Mouse (Mus musculus): ENCODE measurements around the gene Gpr18. TPM values are rescaled to one million over a fixed set of nuclear protein-coding genes. Genes with fewer than 3 reads are reported as not detected.

Gpr18 gene
- polyA plus RNA-seq (2014; fragmentation: Nextera tagmentation; extraction: Ambion mirVana) = 0.20 and 0.42 TPM in 2 replicates

DNA sequence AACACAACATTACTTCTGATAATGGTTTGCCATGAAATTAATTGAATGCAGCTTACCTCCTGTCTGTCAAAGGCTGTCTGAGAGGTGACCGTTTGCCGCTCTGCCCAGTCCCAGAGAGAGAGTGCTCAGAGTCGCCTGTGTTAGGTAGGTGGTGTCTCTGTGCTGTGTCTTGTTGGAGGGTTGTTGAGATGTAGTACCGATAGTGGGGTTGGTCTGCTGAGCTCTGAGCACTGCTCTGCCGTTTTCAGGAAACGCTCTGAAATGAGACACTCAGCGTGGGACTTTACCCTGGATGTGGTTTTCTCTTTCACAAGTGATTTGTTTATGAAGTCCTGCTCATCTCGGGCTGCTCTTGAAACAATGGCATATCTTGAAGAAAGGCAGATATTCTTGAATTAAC lies at the start of gene Gpr18:
Gene Gpr18, minus strand, starts transcription at position 161 of the 400 bp plus-strand sequence.
- H3K9me3 ChIP-seq (replicated peaks; ENCODE audit: control insufficient read depth, low read length) = no peaks in the 10 kb centered on the region
- 70% methylated on average over 8 of the region's 8 CpGs for WGBS (ENCODE audit: insufficient replicate concordance)
- peaks cover 7% of the 10 kb centered on the region for H3K4me1 ChIP-seq (ENCODE audit: control insufficient read depth, insufficient read depth, low read length)
- no peaks in the 10 kb centered on the region for H3K27me3 ChIP-seq (ENCODE audit: control insufficient read depth, insufficient read depth, low read length)
- no peak within 1 kb of the TSS for H3K4me2 ChIP-seq
- H3K9ac ChIP-seq (ENCODE audit: low read depth, low read length) = no peak within 1 kb of the TSS
- ATAC-seq (replicated peaks; ENCODE audit: insufficient number of reproducible peaks, low FRiP score, low TSS enrichment) = no peak
- peaks cover 7% of the 10 kb centered on the region; the same call in 1 of the 2 replicates for H3K36me3 ChIP-seq (ENCODE audit: control insufficient read depth, insufficient read depth, low read length)
- H3K4me3 ChIP-seq (ENCODE audit: low read depth, low read length) = no peak within 1 kb of the TSS
- H3K27ac ChIP-seq (ENCODE audit: low read depth, low read length) = no peak within 1 kb of the TSS

- Histone ChIP-seq H3K36me3 (ENCODE audit: control insufficient read depth, insufficient read depth, low read length) (no peaks in the 10 kb centered on the region), H3K27ac (ENCODE audit: low read depth, low read length) (0 out of 2 replicates have a peak within 1 kb of the TSS, but pooled peaks have one; percentile 12), H3K4me2 (peak within 1 kb of the TSS; percentile 17), H3K4me3 (ENCODE audit: low read depth, low read length) (no peak within 1 kb of the TSS), H3K4me1 (ENCODE audit: control insufficient read depth, insufficient read depth, low read length) (peaks cover 29% of the 10 kb centered on the region), H3K9ac (ENCODE audit: low read depth, low read length) (no peak within 1 kb of the TSS), H3K9me3 (replicated peaks; ENCODE audit: control insufficient read depth, low read length) (no peaks in the 10 kb centered on the region), H3K27me3 (ENCODE audit: control insufficient read depth, insufficient read depth, low read length) (no peaks in the 10 kb centered on the region)
- ATAC-seq (replicated peaks; ENCODE audit: insufficient number of reproducible peaks, low FRiP score, low TSS enrichment) = no peak
- 16% methylated on average over 6 of the region's 6 CpGs for WGBS (ENCODE audit: insufficient replicate concordance)
These were observed 49.4 kb upstream of the Gpr18 start, which contains the start of gene Gpr183 for GRCm38 (mm10) chr14:121964990-121965389. Gpr183 (minus strand) TSS chr14:121965195.

- Histone ChIP-seq H3K9me3 (replicated peaks; ENCODE audit: control insufficient read depth, low read length) (no peaks in the 10 kb centered on the region), H3K4me3 (ENCODE audit: low read depth, low read length) (no peak overlapping the region), H3K27ac (ENCODE audit: low read depth, low read length) (0 out of 2 replicates have a peak overlapping the region, but pooled peaks have one; percentile 12), H3K27me3 (ENCODE audit: control insufficient read depth, insufficient read depth, low read length) (no peaks in the 10 kb centered on the region), H3K36me3 (ENCODE audit: control insufficient read depth, insufficient read depth, low read length) (no peaks in the 10 kb centered on the region), H3K9ac (ENCODE audit: low read depth, low read length) (0 out of 2 replicates have a peak overlapping the region, but pooled peaks have one; percentile 10), H3K4me1 (ENCODE audit: control insufficient read depth, insufficient read depth, low read length) (peaks cover 29% of the 10 kb centered on the region), H3K4me2 (peak overlapping the region; percentile 17)
- WGBS (ENCODE audit: insufficient replicate concordance) = 50% methylated on average over 4 of the region's 4 CpGs
- no peak for ATAC-seq (replicated peaks; ENCODE audit: insufficient number of reproducible peaks, low FRiP score, low TSS enrichment)
These were observed 48.4 kb upstream of the Gpr18 start for GRCm38 (mm10) chr14:121963942-121964335.

DNA sequence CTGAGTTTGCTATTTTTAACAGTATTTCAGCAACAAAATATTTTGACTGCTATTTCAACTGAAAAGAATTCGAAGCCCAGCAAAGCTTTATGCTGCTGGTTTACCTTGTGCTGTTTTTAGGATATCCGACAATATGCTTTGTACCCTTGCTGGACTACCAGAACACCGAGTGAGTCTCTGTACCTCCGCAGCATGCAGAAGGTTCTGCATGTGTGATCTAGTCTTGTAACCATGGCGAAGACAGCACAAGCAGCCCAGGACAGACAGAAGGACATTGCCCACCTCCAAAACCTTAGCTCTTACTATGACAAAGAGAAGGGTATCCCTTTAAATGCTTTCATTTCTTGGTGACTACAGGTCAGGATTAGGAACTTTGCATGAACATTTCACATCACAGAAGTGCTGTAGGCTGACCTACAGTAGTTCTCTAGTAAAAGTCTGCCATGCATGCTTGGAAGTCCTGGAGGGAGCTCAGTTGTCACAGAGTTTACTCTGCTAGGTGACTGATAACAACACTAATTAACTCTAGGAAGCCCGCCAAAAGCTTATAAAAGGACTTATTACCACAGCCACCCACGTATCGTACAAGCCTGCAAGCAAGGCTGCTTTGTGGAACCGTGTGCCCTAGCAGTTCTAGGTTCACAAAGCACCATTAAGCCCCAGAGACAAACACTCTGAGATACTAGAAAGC lies 47.8 kb upstream of the Gpr18 start:
- Histone ChIP-seq H3K9me3 (replicated peaks; ENCODE audit: control insufficient read depth, low read length) (no peaks in the 10 kb centered on the region), H3K9ac (ENCODE audit: low read depth, low read length) (0 out of 2 replicates have a peak overlapping the region, but pooled peaks have one; percentile 10), H3K4me1 (ENCODE audit: control insufficient read depth, insufficient read depth, low read length) (peaks cover 29% of the 10 kb centered on the region), H3K27me3 (ENCODE audit: control insufficient read depth, insufficient read depth, low read length) (no peaks in the 10 kb centered on the region), H3K36me3 (ENCODE audit: control insufficient read depth, insufficient read depth, low read length) (no peaks in the 10 kb centered on the region), H3K4me2 (peak overlapping the region; percentile 17), H3K27ac (ENCODE audit: low read depth, low read length) (0 out of 2 replicates have a peak overlapping the region, but pooled peaks have one; percentile 12), H3K4me3 (ENCODE audit: low read depth, low read length) (no peak overlapping the region)
- ATAC-seq (replicated peaks; ENCODE audit: insufficient number of reproducible peaks, low FRiP score, low TSS enrichment) = no peak
- 69% methylated on average over 9 of the region's 9 CpGs for WGBS (ENCODE audit: insufficient replicate concordance)

- H3K9me3 ChIP-seq (replicated peaks; ENCODE audit: control insufficient read depth, low read length) = no peaks in the 10 kb centered on the region
- H3K27me3 ChIP-seq (ENCODE audit: control insufficient read depth, insufficient read depth, low read length) = no peaks in the 10 kb centered on the region
- H3K36me3 ChIP-seq (ENCODE audit: control insufficient read depth, insufficient read depth, low read length) = no peaks in the 10 kb centered on the region
- peaks cover 29% of the 10 kb centered on the region for H3K4me1 ChIP-seq (ENCODE audit: control insufficient read depth, insufficient read depth, low read length)
- no peak overlapping the region for H3K9ac ChIP-seq (ENCODE audit: low read depth, low read length)
- H3K4me2 ChIP-seq = peak overlapping the region; percentile 27; the same call in 1 of the 2 replicates
- no peak overlapping the region for H3K4me3 ChIP-seq (ENCODE audit: low read depth, low read length)
- 67% methylated on average over 14 of the region's 14 CpGs for WGBS (ENCODE audit: insufficient replicate concordance)
- ATAC-seq (replicated peaks; ENCODE audit: insufficient number of reproducible peaks, low FRiP score, low TSS enrichment) = no peak; the same call in 1 of the 2 replicates
- peak overlapping the region; percentile 47; the same call in 1 of the 2 replicates for H3K27ac ChIP-seq (ENCODE audit: low read depth, low read length)
These were observed 46.7 kb upstream of the Gpr18 start for GRCm38 (mm10) chr14:121962128-121962890.

DNA sequence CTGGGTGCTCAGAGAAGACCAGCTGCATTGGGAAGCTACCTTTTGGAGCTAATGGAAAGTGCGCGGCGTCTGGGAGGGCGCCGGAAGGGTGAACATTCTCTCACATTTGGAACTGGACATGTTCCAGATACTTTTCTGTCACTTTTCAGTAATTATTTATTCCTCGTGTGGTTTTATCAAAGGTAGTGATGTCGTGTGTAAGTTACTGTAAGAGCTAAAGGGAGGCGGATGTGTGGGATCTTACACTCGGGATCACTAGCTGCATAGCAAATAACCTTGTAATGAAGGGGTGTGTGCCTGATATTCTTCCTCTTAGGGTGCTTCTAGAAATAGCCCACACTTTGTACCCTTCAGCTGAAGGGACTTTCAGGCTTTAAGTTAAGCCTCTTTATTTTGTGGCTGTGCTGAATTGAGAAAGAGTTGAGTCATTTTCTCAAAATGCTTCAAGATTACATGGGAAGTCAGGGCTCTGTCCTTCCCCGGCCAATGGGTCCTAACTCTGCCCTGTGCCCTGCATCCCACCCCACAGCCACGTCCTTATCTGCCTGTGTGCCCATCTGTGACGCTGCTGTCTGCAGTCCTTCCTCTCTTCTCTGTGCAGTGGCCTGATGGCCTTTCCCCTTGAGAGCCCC lies 46.0 kb upstream of the Gpr18 start:
- H3K4me2 ChIP-seq = peak overlapping the region; percentile 27; the same call in 1 of the 2 replicates

GRCm38 (mm10) chr14:121960997-121961396 lies 45.4 kb upstream of the Gpr18 start:
- no peak overlapping the region for H3K4me3 ChIP-seq (ENCODE audit: low read depth, low read length)
- ATAC-seq (replicated peaks; ENCODE audit: insufficient number of reproducible peaks, low FRiP score, low TSS enrichment) = no peak
- H3K9me3 ChIP-seq (replicated peaks; ENCODE audit: control insufficient read depth, low read length) = no peaks in the 10 kb centered on the region
- H3K4me2 ChIP-seq = 0 out of 2 replicates have a peak overlapping the region, but pooled peaks have one; percentile 3
- WGBS (ENCODE audit: insufficient replicate concordance) = 25% methylated on average over 6 of the region's 6 CpGs
- H3K9ac ChIP-seq (ENCODE audit: low read depth, low read length) = no peak overlapping the region
- H3K27ac ChIP-seq (ENCODE audit: low read depth, low read length) = peak overlapping the region; percentile 13; the same call in 1 of the 2 replicates
- H3K4me1 ChIP-seq (ENCODE audit: control insufficient read depth, insufficient read depth, low read length) = peaks cover 27% of the 10 kb centered on the region
- H3K36me3 ChIP-seq (ENCODE audit: control insufficient read depth, insufficient read depth, low read length) = no peaks in the 10 kb centered on the region
- no peaks in the 10 kb centered on the region for H3K27me3 ChIP-seq (ENCODE audit: control insufficient read depth, insufficient read depth, low read length)

More for the DNA sequence above, 46.0 kb upstream of the Gpr18 start:
- Histone ChIP-seq H3K9ac (ENCODE audit: low read depth, low read length) (no peak overlapping the region), H3K36me3 (ENCODE audit: control insufficient read depth, insufficient read depth, low read length) (no peaks in the 10 kb centered on the region), H3K9me3 (replicated peaks; ENCODE audit: control insufficient read depth, low read length) (no peaks in the 10 kb centered on the region), H3K4me1 (ENCODE audit: control insufficient read depth, insufficient read depth, low read length) (peaks cover 27% of the 10 kb centered on the region), H3K27ac (ENCODE audit: low read depth, low read length) (peak overlapping the region; percentile 47), H3K27me3 (ENCODE audit: control insufficient read depth, insufficient read depth, low read length) (no peaks in the 10 kb centered on the region), H3K4me3 (ENCODE audit: low read depth, low read length) (no peak overlapping the region)
- no peak for ATAC-seq (replicated peaks; ENCODE audit: insufficient number of reproducible peaks, low FRiP score, low TSS enrichment)
- 66% methylated on average over 12 of the region's 12 CpGs for WGBS (ENCODE audit: insufficient replicate concordance)

DNA sequence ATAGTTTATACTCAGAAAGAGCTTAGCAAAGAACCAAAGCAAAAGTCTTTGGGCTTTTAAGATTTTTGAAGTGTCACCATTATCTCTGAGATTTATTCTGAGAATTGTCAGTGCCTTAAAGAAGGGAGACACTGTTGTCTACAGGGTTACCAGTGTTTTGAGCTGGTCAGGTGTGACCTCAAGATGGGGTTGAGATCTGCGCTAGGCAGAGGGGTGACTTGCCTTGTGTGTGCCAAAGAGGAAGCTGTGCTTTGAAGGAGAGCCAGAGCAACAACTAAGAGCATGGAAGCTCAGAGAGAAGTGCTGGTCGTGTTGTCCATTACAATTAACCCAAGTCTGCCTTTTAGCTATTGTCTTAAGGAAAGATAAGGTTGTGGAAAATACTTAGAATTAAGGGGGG lies 45.0 kb upstream of the Gpr18 start:
- Histone ChIP-seq H3K4me2 (no peak overlapping the region), H3K27ac (ENCODE audit: low read depth, low read length) (no peak overlapping the region), H3K36me3 (ENCODE audit: control insufficient read depth, insufficient read depth, low read length) (no peaks in the 10 kb centered on the region), H3K4me3 (ENCODE audit: low read depth, low read length) (no peak overlapping the region), H3K27me3 (ENCODE audit: control insufficient read depth, insufficient read depth, low read length) (no peaks in the 10 kb centered on the region), H3K9ac (ENCODE audit: low read depth, low read length) (no peak overlapping the region), H3K4me1 (ENCODE audit: control insufficient read depth, insufficient read depth, low read length) (peaks cover 27% of the 10 kb centered on the region), H3K9me3 (replicated peaks; ENCODE audit: control insufficient read depth, low read length) (no peaks in the 10 kb centered on the region)
- no peak for ATAC-seq (replicated peaks; ENCODE audit: insufficient number of reproducible peaks, low FRiP score, low TSS enrichment)
- 64% methylated on average over 2 of the region's 2 CpGs for WGBS (ENCODE audit: insufficient replicate concordance)

All from heart, embryonic 11.5 days (tissue).